Mouse (Mus musculus): ENCODE results near the gene F7.

F7 gene

DNA sequence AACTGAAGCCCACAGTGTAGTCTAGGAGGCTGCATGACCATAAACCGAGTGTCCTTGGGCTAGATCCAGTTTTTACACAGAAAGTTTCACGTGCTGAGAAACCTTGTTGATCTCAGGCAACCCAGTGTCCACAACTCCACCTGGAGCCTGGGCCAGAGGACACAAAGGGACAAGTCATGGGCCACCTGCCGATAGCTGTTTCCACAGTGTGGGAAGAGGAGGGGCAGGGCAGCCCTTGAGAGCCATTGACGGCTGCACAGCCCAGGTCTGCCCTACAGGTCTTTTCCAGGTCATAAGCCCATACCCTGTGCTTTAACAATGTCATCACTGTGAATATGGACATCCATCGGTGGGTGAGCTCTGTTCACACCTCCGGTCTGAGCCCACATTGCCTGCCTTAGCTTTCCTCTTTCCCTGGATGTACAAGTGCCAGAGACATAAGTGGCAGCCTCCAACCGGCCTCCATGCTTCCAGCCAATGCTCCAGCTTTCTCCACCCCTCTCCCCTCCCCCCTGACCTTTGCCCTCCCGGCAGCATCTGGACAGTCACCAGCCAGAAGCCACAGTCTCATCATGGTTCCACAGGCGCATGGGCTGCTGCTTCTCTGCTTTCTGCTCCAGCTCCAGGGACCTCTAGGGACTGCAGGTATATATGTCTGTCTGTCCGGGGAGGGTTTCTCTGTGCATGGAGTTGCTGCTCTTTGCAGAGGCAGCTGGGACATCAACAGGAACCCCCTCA, at the start of gene F7:
Gene F7 (plus strand): TSS at position 548 of the 738 bp plus-strand sequence.
- DNase-seq = no peak

- no peak for DNase-seq
Observed at GRCm38 (mm10) chr8:12976290-12976689, 49.5 kb upstream of the F7 start.

GRCm38 (mm10) chr8:12976723-12977122, 49.1 kb upstream of the F7 start:
- no peak for DNase-seq

GRCm38 (mm10) chr8:12977325-12977724, 48.5 kb upstream of the F7 start:
- DNase-seq = no peak

- DNase-seq = no peak
Observed at GRCm38 (mm10) chr8:12978308-12978707, 47.5 kb upstream of the F7 start.

DNA sequence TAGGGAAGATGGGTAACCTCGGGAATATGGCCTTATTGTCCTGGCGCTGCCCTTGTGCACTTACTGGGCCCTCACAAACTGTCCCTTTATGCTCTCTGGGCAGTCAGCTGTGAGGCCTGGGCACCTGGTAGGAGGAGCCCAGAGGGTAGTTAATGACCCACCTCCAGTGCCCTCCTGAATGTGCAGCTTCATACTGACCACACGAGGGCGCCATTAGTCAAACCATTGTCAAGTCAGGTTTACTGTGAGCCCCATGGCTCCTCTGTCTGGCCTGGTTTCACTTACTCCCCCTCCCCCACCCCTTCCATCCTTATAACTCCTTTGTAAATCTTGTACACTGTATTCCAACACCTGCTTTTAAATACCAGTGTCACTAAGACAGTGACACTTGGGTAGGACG, 47.1 kb upstream of the F7 start:
- peak; percentile 70 for DNase-seq

DNA sequence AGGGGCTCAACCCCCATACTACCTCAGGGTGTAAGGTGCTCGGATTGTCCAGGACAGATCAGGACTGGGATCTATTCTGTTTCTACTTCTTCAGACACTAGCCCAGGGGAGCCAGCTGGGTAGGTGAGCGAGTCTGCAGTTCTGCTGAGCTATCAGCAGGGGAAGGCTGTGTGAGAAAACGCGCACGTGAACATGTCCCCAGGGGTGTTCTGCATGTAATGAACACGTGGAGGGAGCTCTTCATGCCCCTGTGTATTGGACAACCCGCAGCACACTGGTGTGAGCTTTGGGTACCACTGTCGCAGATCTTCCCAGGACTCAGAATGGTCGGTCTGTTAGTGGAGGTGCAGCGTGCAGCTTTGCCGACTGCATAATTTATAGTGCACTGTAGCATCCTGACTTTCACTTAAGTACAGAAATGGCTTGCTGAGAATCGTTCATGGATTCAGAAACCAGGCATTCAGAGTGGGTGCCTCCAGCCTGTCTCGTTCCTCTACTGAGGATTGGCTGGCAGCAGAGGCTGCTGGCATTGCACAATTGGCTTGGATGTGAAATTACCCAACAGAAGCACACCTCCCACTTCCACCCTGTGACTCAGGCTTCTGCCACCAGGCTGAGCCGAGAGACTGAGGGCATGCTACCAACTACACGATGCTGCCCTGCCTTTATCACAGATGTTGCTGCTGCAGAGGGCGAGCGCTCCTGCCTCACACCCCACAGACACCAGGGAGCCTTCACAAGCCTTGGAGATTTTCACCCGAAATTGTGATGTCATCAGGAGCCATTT, 42.0 kb upstream of the F7 start:
- DNase-seq = peak; percentile 84

DNA sequence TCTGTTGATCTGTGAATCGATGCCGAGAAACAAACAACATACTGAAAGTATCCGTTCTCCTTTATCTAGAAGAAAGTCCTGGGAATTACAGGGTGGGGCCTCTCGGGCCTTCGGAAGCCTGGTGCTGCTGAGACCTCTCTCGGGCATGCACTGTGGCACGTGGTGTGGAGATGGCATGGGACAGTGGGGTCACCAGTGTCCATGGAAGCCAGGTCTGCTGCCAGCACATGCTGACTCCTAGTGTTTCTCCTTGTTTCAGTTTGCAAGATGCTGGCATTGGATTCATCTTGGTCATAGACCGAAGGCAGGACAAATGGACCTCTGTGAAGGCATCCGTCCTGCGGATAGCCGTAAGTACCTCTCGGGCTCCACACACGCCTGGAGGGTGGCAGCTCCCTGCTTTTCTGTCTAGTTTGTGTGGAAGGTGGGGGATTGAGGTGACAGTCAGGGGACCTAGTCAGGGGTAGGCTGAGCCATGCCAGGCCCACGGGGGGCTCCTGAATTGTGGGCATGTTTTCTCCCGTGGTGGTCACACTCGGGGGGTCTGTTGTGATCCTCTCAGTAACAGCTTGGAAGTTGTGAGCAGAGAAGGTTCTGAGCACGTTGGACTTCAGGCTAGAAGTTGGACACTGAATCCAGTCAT, 41.1 kb upstream of the F7 start:
- peak; percentile 48 for DNase-seq

DNA sequence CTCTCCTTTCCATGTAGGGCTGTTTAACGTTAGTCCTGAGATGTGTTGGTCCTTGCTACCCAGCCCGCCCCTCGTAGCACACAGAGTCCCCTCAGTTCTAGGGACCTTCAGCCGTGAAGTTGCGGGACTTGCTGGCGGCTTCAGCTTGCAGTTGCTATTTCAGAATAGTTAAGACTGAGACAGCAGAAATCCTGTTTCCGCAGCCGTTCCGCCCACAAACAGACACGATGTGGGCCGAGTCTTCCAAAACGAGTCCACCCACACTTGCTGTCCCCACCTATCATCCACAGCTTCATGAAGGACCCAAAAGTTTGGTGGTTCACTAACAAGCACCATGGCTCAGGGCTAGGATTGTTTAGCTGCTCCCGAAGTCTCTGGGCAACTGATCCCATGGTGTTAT, 40.6 kb upstream of the F7 start:
- peak; percentile 41 for DNase-seq

GRCm38 (mm10) chr8:12987571-12987970, 38.3 kb upstream of the F7 start:
- peak; percentile 68 for DNase-seq

DNA sequence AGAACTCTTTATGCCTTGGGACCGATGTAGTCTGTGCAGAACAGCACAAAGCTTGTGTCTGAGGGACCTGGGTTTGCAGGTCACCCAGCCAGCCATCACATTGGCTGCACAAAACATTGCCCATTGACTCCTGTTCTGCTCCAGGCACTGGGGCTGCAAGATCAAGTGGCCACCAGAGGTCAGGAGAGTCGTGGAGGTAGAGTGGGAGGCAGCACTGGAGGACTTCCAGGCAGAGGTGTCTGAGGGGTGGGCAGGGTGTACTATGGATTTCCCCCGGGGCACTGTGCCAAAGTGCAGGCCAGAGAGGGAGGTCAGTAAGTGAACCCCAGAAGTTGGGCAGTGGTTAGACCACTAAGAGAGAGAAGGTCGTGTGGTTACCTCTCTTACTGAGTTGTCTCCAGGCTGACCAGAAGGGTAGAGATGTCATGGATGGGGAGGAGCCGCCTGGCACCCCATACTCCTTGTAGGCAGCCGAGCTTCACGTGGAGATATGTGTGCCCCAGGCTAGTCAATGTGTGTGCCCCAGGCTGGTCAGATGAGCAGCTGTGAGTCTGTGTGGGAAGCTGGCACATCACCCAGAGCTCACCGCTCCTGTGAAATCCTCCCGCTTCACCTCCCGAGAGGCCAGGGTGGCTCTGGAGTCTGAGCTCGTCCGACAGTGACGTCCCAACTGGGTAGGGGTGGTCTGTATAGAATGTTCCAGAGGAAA, 37.0 kb upstream of the F7 start:
- peak; percentile 60 for DNase-seq

DNA sequence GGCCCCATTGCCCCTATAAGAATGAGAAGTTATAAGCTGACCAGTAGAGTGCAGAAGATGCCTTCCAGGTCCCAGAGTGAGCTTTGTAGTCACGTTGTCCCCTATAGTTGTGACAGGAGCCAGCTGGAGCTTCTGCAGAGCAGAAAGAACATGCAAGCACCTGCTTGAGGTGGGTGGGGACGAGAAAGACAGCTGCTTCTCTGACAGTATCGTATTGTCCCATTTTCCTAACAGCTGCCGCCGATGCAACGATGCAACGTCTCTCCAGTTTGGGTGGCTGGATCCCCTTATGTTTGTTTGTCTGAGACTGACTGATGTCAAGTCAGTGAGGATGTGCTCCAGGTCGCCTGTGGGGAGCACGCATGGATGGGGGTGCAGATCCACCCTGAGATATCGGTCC, 34.4 kb upstream of the F7 start:
- no peak for DNase-seq

DNA sequence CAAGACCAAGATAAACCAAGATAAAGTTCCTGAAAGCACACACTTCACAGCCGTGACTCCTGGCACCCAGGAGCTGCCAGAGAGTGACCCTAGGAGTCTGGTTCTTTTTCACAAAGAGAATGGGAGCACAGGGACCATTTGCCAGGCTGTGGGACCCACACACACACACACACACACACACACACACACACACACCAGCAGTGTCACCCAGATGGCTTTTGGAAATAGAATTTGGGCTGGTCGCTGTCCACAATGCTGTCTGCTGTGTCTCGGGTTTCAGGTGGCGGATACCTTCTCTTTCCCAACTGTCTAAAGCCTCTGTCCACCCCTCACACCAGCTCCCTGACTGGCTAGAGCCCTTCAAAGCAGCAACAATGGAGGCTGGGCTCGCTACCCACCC, 31.4 kb upstream of the F7 start:
- DNase-seq = no peak

- peak; percentile 38 for DNase-seq
Observed at GRCm38 (mm10) chr8:12995481-12995880, 30.4 kb upstream of the F7 start.

GRCm38 (mm10) chr8:12996831-12997275, 29.0 kb upstream of the F7 start:
- DNase-seq = no peak

DNA sequence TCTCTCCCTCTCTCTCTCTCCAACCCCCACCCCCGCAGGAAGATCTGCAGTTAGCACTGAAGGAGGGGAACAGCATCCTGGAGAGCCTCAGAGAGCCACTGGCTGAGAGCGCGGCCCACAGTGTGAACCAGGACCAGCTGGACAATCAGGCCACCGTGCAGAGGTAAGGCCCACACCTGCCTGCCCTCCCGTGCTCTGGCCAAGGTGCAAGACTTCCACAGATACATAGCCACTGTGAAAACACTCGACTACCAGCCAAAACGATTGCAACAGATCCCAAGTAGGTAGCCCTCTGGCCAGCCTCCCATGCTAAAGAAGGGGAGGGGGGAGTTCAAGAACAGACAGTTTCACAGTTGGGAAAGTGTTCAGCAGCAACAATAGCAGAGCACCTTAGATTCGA, 27.5 kb upstream of the F7 start:
- no peak for DNase-seq

- no peak for DNase-seq
Observed at GRCm38 (mm10) chr8:12999793-13000192, 26.0 kb upstream of the F7 start.

DNA sequence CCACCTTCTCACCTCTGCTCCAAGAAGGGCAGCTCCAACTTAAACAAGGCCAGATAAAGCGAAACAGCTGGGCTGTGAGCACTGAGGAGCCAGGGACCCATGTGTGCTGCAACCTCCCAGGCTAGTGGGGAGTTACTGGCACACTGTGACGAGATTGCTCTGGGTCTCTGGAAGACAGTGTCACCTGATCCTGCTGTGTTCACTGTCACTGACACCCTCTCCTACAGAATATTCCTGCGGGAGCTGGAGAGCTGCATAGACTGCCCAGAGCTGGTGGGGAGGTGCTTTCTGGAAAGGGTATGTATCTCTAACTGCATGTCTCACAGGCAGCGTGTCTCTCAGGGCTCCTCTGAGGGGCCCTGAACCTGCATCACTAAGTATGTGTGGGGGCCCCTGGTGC, 18.4 kb upstream of the F7 start:
- DNase-seq = no peak

DNA sequence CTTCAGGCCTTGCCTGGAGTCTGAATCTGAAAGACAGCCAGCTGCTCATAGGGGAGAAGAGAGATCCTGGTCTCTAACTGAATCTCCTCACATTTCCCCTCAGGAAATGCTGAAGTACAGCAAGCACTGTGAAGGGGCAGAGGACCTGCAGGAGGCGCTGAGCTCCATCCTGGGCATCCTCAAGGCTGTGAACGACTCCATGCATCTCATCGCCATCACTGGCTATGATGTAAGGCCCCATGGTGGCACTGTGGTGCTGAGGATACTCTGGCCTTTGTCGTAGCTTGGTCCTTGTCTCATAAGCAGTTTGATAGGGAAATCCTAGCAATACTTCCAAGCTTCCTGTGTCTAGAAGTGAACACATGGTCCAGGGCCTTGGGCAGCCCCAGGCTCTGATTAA, 15.5 kb upstream of the F7 start:
- no peak for DNase-seq

DNA sequence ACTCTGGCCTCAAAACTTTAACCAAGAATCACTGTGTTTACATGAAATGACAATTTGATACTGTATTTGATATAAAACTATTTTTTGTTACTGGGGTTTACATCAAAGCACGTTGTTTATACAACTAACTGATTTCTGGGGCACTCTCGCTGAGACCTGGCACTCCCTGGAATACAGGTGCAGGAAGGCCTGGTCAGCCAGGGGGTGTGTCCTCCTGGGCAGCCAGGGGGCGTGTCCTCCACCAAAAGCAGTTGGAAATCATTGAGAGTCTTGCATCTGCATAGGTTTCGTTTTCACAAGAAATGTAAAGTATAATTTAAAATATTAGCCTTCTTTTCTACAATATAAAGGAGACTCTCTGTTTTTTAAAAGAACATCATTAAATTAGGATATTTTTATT, 6.3 kb upstream of the F7 start:
- no peak for DNase-seq

- no peak for DNase-seq
Observed at GRCm38 (mm10) chr8:13021830-13022229, 4.0 kb upstream of the F7 start.

GRCm38 (mm10) chr8:13027615-13028014, 1.8 kb downstream of the F7 start:
- no peak for DNase-seq

GRCm38 (mm10) chr8:13028482-13028881, 2.6 kb downstream of the F7 start:
- no peak for DNase-seq

All from cerebellum, adult 8-10 months (tissue).